Mouse (Mus musculus) kidney, postnatal 0 days (tissue): ENCODE measurements around the gene Ctnna3. TPM values are rescaled to one million over a fixed set of nuclear protein-coding genes. Genes with fewer than 3 reads are reported as not detected.

Experiments
- ATAC-seq: fragments of 200-750 bp; cut with Nextera tagmentation; replicated peaks from 2 replicates; pipeline ENCODE4 v1.8.0; 2017; ENCODE audit warnings: low read depth, moderate number of reproducible peaks, moderate TSS enrichment, moderate library complexity; ENCODE audit not compliant: low FRiP score
- DNase-seq: peaks from one replicate; pipeline ENCODE4 v3.0.0-alpha.2; 2016; ENCODE audit warnings: low spot score
- H3K27ac ChIP-seq: fragments of 300-500 bp; sonication (generic); 2 replicates; pipeline ENCODE4 v1.5.1; 2014; ENCODE audit warnings: mild to moderate bottlenecking
- H3K27me3 ChIP-seq: fragments of 300-500 bp; sonication (generic); 2 replicates; pipeline ENCODE4 v1.6.1; 2014; ENCODE audit warnings: low read length, mixed read lengths; ENCODE audit not compliant: insufficient read depth
- H3K36me3 ChIP-seq: fragments of 300-500 bp; sonication (generic); 2 replicates; pipeline ENCODE4 v1.6.1; 2014; ENCODE audit warnings: low read length, mixed read lengths; ENCODE audit not compliant: insufficient read depth
- H3K4me1 ChIP-seq: fragments of 300-500 bp; sonication (generic); replicated peaks from 2 replicates; pipeline ENCODE4 v1.6.1; 2014; ENCODE audit warnings: antibody characterized with exemption, low read length, mixed read lengths; ENCODE audit not compliant: insufficient read depth
- H3K4me2 ChIP-seq: fragments of 300-500 bp; sonication (generic); 2 replicates; pipeline ENCODE4 v1.6.1; 2014; ENCODE audit warnings: mild to moderate bottlenecking, low read length, moderate library complexity, mixed read lengths
- H3K4me3 ChIP-seq: fragments of 300-500 bp; sonication (generic); replicated peaks from 2 replicates; pipeline ENCODE4 v1.5.1; 2014; ENCODE audit warnings: low read depth, low read length
- H3K9ac ChIP-seq: fragments of 300-500 bp; sonication (generic); 2 replicates; pipeline ENCODE4 v1.6.1; 2014; ENCODE audit warnings: low read depth, low read length
- H3K9me3 ChIP-seq: fragments of 300-500 bp; sonication (generic); replicated peaks from 2 replicates; pipeline ENCODE4 v1.6.1; 2016; ENCODE audit warnings: low read length, inconsistent platforms, mixed read lengths
- CTCF ChIP-seq: IDR thresholded peaks from 2 replicates; pipeline ENCODE4 v1.5.1; 2016; ENCODE audit warnings: antibody characterized with exemption, low read depth, mild to moderate bottlenecking, moderate library complexity
- WGBS: fragments of 180-500 bp; shearing (Covaris S2); extraction: QIAGEN DNeasy Blood & Tissue Kit; methylation state at CpG from one replicate; pipeline ENCODE4 v1.1.7; 2014; 5-methylcytosine and 5-hydroxymethylcytosine counted together
- polyA plus RNA-seq: library from polyadenylated mRNA; unstranded; fragments of >200 nt; fragmentation: Nextera tagmentation; extraction: Ambion mirVana; gene quantifications from 2 replicates; pipeline ENCODE4 v1.2.1, GENCODE M21; 2015

Gene Ctnna3
- polyA plus RNA-seq, 1 experiment from 2014 or later: 0.32 TPM

DNA sequence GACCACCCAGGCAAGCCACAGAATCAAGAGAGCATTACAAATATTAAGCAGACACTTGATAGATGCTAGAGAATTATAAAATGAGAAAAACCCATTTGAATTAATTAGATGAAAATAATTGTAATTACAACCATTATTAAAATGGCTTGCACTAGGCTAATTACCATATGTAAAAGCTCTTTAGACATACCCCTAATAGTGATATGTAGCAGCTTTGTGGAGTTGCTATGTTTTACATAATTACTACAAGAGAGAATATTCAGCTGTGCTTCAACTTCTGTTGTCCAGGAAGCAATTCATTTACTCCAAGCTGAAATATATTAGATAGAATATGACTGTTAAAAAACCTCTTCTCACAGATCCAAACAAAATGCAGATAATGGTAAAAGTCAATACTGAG is 1209.2 kb downstream of the Ctnna3 start:
- no peak overlapping the region for H3K4me2 ChIP-seq
- no peak for ATAC-seq
- no peak overlapping the region for H3K9ac ChIP-seq
- no peak for DNase-seq
- H3K4me3 ChIP-seq: no peak overlapping the region
- TF ChIP-seq CTCF: no peak
- no peaks in the 10 kb centered on the region for H3K36me3 ChIP-seq
- H3K9me3 ChIP-seq: no peaks in the 10 kb centered on the region
- H3K27ac ChIP-seq: no peak overlapping the region
- H3K27me3 ChIP-seq: no peaks in the 10 kb centered on the region
- H3K4me1 ChIP-seq: no peaks in the 10 kb centered on the region

- no peaks in the 10 kb centered on the region for H3K9me3 ChIP-seq
- no peak for ATAC-seq
- no peak overlapping the region for H3K4me3 ChIP-seq
- DNase-seq: no peak
- no peaks in the 10 kb centered on the region for H3K4me1 ChIP-seq
- H3K27me3 ChIP-seq: no peaks in the 10 kb centered on the region
- H3K4me2 ChIP-seq: no peak overlapping the region
- no peak overlapping the region for H3K9ac ChIP-seq
- WGBS: 55% methylated on average over 4 of the region's 4 CpGs
- H3K36me3 ChIP-seq: no peaks in the 10 kb centered on the region
- H3K27ac ChIP-seq: no peak overlapping the region
- no peak for TF ChIP-seq CTCF
These were observed 1211.2 kb downstream of the Ctnna3 start for GRCm38 (mm10) chr10:64641093-64641492.

GRCm38 (mm10) chr10:64641576-64641975 is 1211.7 kb downstream of the Ctnna3 start:
- H3K4me1 ChIP-seq: no peaks in the 10 kb centered on the region
- H3K27me3 ChIP-seq: no peaks in the 10 kb centered on the region
- TF ChIP-seq CTCF: peak; percentile 39; the same call in 1 of the 2 replicates
- H3K4me2 ChIP-seq: no peak overlapping the region
- H3K4me3 ChIP-seq: no peak overlapping the region
- ATAC-seq (peak; percentile 76; the same call in 1 of the 2 replicates), DNase-seq (peak; percentile 40)
- WGBS: 21% methylated on average over 8 of the region's 8 CpGs
- H3K9ac ChIP-seq: no peak overlapping the region
- no peak overlapping the region for H3K27ac ChIP-seq
- no peaks in the 10 kb centered on the region for H3K9me3 ChIP-seq
- no peaks in the 10 kb centered on the region for H3K36me3 ChIP-seq

GRCm38 (mm10) chr10:64643976-64644375 is 1214.1 kb downstream of the Ctnna3 start:
- ATAC-seq: no peak
- Histone ChIP-seq H3K27ac (no peak overlapping the region), H3K4me2 (no peak overlapping the region), H3K9ac (no peak overlapping the region), H3K4me3 (no peak overlapping the region), H3K27me3 (no peaks in the 10 kb centered on the region), H3K4me1 (no peaks in the 10 kb centered on the region), H3K36me3 (no peaks in the 10 kb centered on the region), H3K9me3 (no peaks in the 10 kb centered on the region)
- WGBS: 70% methylated on average over 2 of the region's 2 CpGs
- TF ChIP-seq CTCF: no peak
- DNase-seq: no peak

- H3K27me3 ChIP-seq: no peaks in the 10 kb centered on the region
- H3K9me3 ChIP-seq: no peaks in the 10 kb centered on the region
- H3K36me3 ChIP-seq: no peaks in the 10 kb centered on the region
- no peak overlapping the region for H3K4me2 ChIP-seq
- no peak overlapping the region for H3K9ac ChIP-seq
- no peak overlapping the region for H3K4me3 ChIP-seq
- ATAC-seq: no peak
- TF ChIP-seq CTCF: no peak
- no peak for DNase-seq
- 74% methylated on average over 4 of the region's 4 CpGs for WGBS
- no peaks in the 10 kb centered on the region for H3K4me1 ChIP-seq
- no peak overlapping the region for H3K27ac ChIP-seq
These were observed 1231.3 kb downstream of the Ctnna3 start for GRCm38 (mm10) chr10:64661190-64661589.

- no peaks in the 10 kb centered on the region for H3K4me1 ChIP-seq
These were observed 1241.6 kb downstream of the Ctnna3 start for GRCm38 (mm10) chr10:64671469-64671868.

DNA sequence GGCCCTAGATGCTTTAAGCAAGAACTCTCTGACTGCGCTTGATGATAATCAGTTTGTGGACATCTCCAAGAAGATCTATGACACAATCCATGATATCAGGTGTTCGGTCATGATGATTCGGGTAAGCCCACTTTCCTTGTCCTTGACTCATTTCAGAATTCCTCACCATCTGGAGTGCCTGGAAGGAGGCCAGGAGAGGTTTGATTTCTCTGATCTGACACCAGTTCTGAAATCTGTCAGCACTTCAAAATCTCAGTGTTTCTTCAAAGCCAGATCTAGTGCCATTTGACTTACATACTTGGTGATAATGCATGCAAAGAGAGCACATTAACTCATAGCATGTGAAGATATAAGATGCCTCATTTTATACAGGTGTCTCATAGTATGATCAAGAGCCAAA is 1245.9 kb downstream of the Ctnna3 start:
- WGBS: 97% methylated on average over 3 of the region's 3 CpGs
- Histone ChIP-seq H3K9me3 (no peaks in the 10 kb centered on the region), H3K27me3 (no peaks in the 10 kb centered on the region), H3K4me2 (no peak overlapping the region), H3K4me1 (no peaks in the 10 kb centered on the region), H3K27ac (no peak overlapping the region), H3K36me3 (no peaks in the 10 kb centered on the region), H3K9ac (no peak overlapping the region), H3K4me3 (no peak overlapping the region)
- DNase-seq (no peak), ATAC-seq (no peak)
- TF ChIP-seq CTCF: no peak

More at GRCm38 (mm10) chr10:64671469-64671868, 1241.6 kb downstream of the Ctnna3 start:
- H3K9me3 ChIP-seq: no peaks in the 10 kb centered on the region
- 71% methylated on average over 2 of the region's 2 CpGs for WGBS
- ATAC-seq: no peak
- no peak overlapping the region for H3K4me2 ChIP-seq
- DNase-seq: no peak
- H3K9ac ChIP-seq: no peak overlapping the region
- H3K27ac ChIP-seq: no peak overlapping the region
- no peaks in the 10 kb centered on the region for H3K27me3 ChIP-seq
- no peak for TF ChIP-seq CTCF
- H3K36me3 ChIP-seq: no peaks in the 10 kb centered on the region
- H3K4me3 ChIP-seq: no peak overlapping the region
